Mouse (Mus musculus) right cerebral cortex, postnatal 25 days (tissue): ENCODE measurements at regions not wholly inside any gene's neighbourhood (a gene's known extent, or its start where the extent isn't known, plus 50 kb on each side); places are given as distances from the start of the nearest gene placed in this dataset.

Experiments used
- DNase-seq: peaks from one replicate; pipeline ENCODE4 v3.0.0; 2022

GRCm38 (mm10) chr9:61669729-61670520 is 244.4 kb downstream of the Rplp1 start:
- DNase-seq = no peak

GRCm38 (mm10) chr9:61668723-61669122 is 245.6 kb downstream of the Rplp1 start:
- no peak for DNase-seq

- no peak for DNase-seq
Measured at GRCm38 (mm10) chr9:61668157-61668697, 246.1 kb downstream of the Rplp1 start.

GRCm38 (mm10) chr9:61667453-61668074 is 246.8 kb downstream of the Rplp1 start:
- no peak for DNase-seq

- no peak for DNase-seq
Measured at GRCm38 (mm10) chr9:61666761-61667332, 247.5 kb downstream of the Rplp1 start.

- no peak for DNase-seq
Measured at GRCm38 (mm10) chr9:61666118-61666517, 248.2 kb downstream of the Rplp1 start.

- no peak for DNase-seq
Measured at GRCm38 (mm10) chr9:61665254-61665653, 249.1 kb downstream of the Rplp1 start.

- DNase-seq = no peak
Measured at GRCm38 (mm10) chr9:61664000-61664622, 250.2 kb downstream of the Rplp1 start.

GRCm38 (mm10) chr9:61662055-61663028 is 252.0 kb downstream of the Rplp1 start:
- DNase-seq = no peak

GRCm38 (mm10) chr9:61660191-61660590 is 254.2 kb downstream of the Rplp1 start:
- no peak for DNase-seq

- no peak for DNase-seq
Measured at GRCm38 (mm10) chr9:61657996-61658395, 256.3 kb downstream of the Rplp1 start.

- DNase-seq = no peak
Measured at GRCm38 (mm10) chr9:61655433-61655981, 258.8 kb downstream of the Rplp1 start.

GRCm38 (mm10) chr9:61645661-61646425 is 268.5 kb downstream of the Rplp1 start:
- no peak for DNase-seq

- no peak for DNase-seq
Measured at GRCm38 (mm10) chr9:61640739-61641138, 268.6 kb downstream of the Tle3 start.

- no peak for DNase-seq
Measured at GRCm38 (mm10) chr9:61638908-61639307, 266.7 kb downstream of the Tle3 start.

GRCm38 (mm10) chr9:61633936-61634335 is 261.8 kb downstream of the Tle3 start:
- no peak for DNase-seq

- DNase-seq = no peak
Measured at GRCm38 (mm10) chr9:61632602-61633001, 260.4 kb downstream of the Tle3 start.

- peak; percentile 24 for DNase-seq
Measured at GRCm38 (mm10) chr9:61631097-61631496, 258.9 kb downstream of the Tle3 start.

- no peak for DNase-seq
Measured at GRCm38 (mm10) chr9:61627801-61628574, 255.8 kb downstream of the Tle3 start.

GRCm38 (mm10) chr9:61622933-61623332 is 250.8 kb downstream of the Tle3 start:
- DNase-seq = no peak
